Mouse (Mus musculus) kidney, adult 2 months (tissue): Measurements from ENCODE around the gene Trarg1.

ENCODE experiments used
- CTCF ChIP-seq: fragments of 200-500 bp; conservative IDR thresholded peaks from 2 replicates; pipeline ENCODE4 v1.5.1; 2011; ENCODE audit warnings: low read depth, mild to moderate bottlenecking, control low read depth, low read length, moderate library complexity, mixed read lengths; ENCODE audit not compliant: insufficient read depth, insufficient read length
- POLR2A ChIP-seq: fragments of 200-500 bp; IDR thresholded peaks from one replicate; pipeline ENCODE4 v1.6.1; 2011; ENCODE audit warnings: low read depth, low read length, control low read depth

DNA sequence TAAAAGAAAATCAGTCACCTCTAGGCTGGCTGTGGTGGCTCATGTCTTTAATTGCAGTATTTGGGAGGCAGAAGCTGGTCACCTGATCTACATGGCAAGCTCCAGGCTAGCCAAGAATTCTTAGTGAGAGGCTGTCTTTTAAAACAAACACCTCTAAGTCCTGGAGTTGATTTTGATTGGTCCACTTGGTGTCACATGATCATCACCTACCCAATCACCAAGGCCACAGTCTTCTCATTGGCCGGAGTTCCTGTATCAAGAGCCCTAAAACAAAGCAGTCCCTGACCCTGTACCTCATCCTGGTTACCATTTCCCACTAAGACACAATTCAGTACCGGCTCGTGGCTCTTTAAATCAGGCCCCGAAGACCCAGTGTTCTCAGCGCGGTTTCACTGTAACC, 16.2 kb downstream of the Trarg1 start:
- TF ChIP-seq CTCF (no peak), POLR2A (no peak)
